Comparison of ENCODE assay signal across 16 mouse cellular contexts in genomic region chr3:104611951-104612350, GRCm38 (mm10). TPM values are rescaled to one million over a fixed set of nuclear protein-coding genes. Genes with fewer than 3 reads are reported as not detected.
DNase-seq lines count a peak whose midpoint lies in the region; ATAC-seq and TF ChIP-seq lines count a peak whose summit lies in the region.
"Had no signal": no experiment of that assay in that cellular context is flagged by ENCODE, and none has a peak within 500 bp of the region (broad histone marks: within the 10 kb centered on the region; RNA-seq: fewer than 3 reads in every experiment).

No protein-coding gene starts in this region.

- no peak overlapping the region for H3K4me3 ChIP-seq in forebrain, postnatal 0 days (ENCODE audit: low read depth, low read length)
- H3K4me3 ChIP-seq in forebrain, embryonic 13.5 days = no peak overlapping the region
- no peak overlapping the region for H3K4me3 ChIP-seq in layer of hippocampus, adult 2 months
- H3K4me3 ChIP-seq: limb, embryonic 13.5 days; stomach, embryonic 15.5 days had no signal

- no peak for DNase-seq in forebrain, postnatal 0 days
- DNase-seq in layer of hippocampus, adult 2 months (ENCODE audit: low spot score in 2 of 2) = no peak
- no peak for DNase-seq in layer of hippocampus, adult 9-11 months
- peak; percentile 48 for DNase-seq in brain, embryonic 14.5 days (ENCODE audit: low read depth)
- peak; percentile 52 to 79 for DNase-seq in kidney, adult 8-10 months
- DNase-seq: adrenal gland, adult 8-10 months; heart, postnatal 36 days; lung, postnatal 14 days; midbrain, embryonic 14.5 days; spleen, adult 18-20 months; thymus, postnatal 14 days had no signal

- H3K9ac ChIP-seq in forebrain, postnatal 0 days = no peak overlapping the region
- no peak overlapping the region for H3K9ac ChIP-seq in forebrain, embryonic 13.5 days
- H3K9ac ChIP-seq: limb, embryonic 13.5 days; stomach, embryonic 15.5 days had no signal

- H3K36me3 ChIP-seq in forebrain, postnatal 0 days (ENCODE audit: insufficient read depth) = no peaks in the 10 kb centered on the region
- no peaks in the 10 kb centered on the region for H3K36me3 ChIP-seq in forebrain, embryonic 13.5 days (ENCODE audit: poor library complexity, severe bottlenecking)
- H3K36me3 ChIP-seq: limb, embryonic 13.5 days; stomach, embryonic 15.5 days had no signal

- no peaks in the 10 kb centered on the region for H3K27me3 ChIP-seq in forebrain, postnatal 0 days (ENCODE audit: insufficient read depth, low read length)
- no peaks in the 10 kb centered on the region for H3K27me3 ChIP-seq in forebrain, embryonic 13.5 days
- H3K27me3 ChIP-seq: limb, embryonic 13.5 days; stomach, embryonic 15.5 days had no signal

- H3K4me2 ChIP-seq in forebrain, postnatal 0 days (ENCODE audit: low read depth) = no peak overlapping the region
- no peak overlapping the region for H3K4me2 ChIP-seq in forebrain, embryonic 13.5 days
- H3K4me2 ChIP-seq: limb, embryonic 13.5 days; stomach, embryonic 15.5 days had no signal

- H3K4me1 ChIP-seq in forebrain, postnatal 0 days (ENCODE audit: insufficient read depth) = 0 out of 2 replicates have a peak, but pooled peaks cover 4% of the 10 kb centered on the region
- H3K4me1 ChIP-seq in forebrain, embryonic 13.5 days = peaks cover 9% of the 10 kb centered on the region; the same call in 1 of the 2 replicates
- H3K4me1 ChIP-seq: stomach, embryonic 15.5 days had no signal

- H3K9me3 ChIP-seq in forebrain, postnatal 0 days (ENCODE audit: low read length) = no peaks in the 10 kb centered on the region
- no peaks in the 10 kb centered on the region for H3K9me3 ChIP-seq in forebrain, embryonic 13.5 days (replicated peaks)
- H3K9me3 ChIP-seq: limb, embryonic 13.5 days; stomach, embryonic 15.5 days had no signal

- TF ChIP-seq CTCF in forebrain, postnatal 0 days (IDR thresholded peaks at IDR 0.05; ENCODE audit: low read depth) = no peak
- no peak for TF ChIP-seq CTCF in layer of hippocampus, adult 2 months (conservative IDR thresholded peaks at IDR 0.05)
- no peak for TF ChIP-seq CTCF in brain, embryonic 14.5 days (IDR thresholded peaks at IDR 0.05; ENCODE audit: borderline replicate concordance, extremely low read depth, insufficient read depth, insufficient read length)

- ATAC-seq in forebrain, postnatal 0 days = peak; percentile 42
- ATAC-seq in forebrain, embryonic 13.5 days = no peak
- no peak for ATAC-seq in megakaryocyte progenitor cell, adult 5-6 weeks (replicated peaks; ENCODE audit: poor library complexity)
- ATAC-seq in megakaryocyte, adult 5-6 weeks (ENCODE audit: poor library complexity, severe bottlenecking) = no peak

- no peak for TF ChIP-seq POLR2A in brain, embryonic 14.5 days (IDR thresholded peaks at IDR 0.05; ENCODE audit: borderline replicate concordance, extremely low read depth, insufficient read depth, insufficient read length, poor library complexity, severe bottlenecking)

- WGBS in forebrain, postnatal 0 days = 46% methylated on average over 3 of the region's 3 CpGs
- WGBS in forebrain, embryonic 13.5 days = 91% methylated on average over 3 of the region's 3 CpGs

- H3K27ac ChIP-seq in forebrain, postnatal 0 days (ENCODE audit: low read depth, low read length) = peak overlapping the region; percentile 10; the same call in 1 of the 2 replicates
- H3K27ac ChIP-seq in forebrain, embryonic 13.5 days = no peak overlapping the region
- peak overlapping the region; percentile 77 for H3K27ac ChIP-seq in layer of hippocampus, adult 2 months
- H3K27ac ChIP-seq: limb, embryonic 13.5 days; stomach, embryonic 15.5 days had no signal

RNA-seq across cellular contexts. Expression of gene Slc16a1, which starts 26.5 kb away (rescaled TPM):
- 32.1 and 33.4 TPM in 2 replicates for total RNA-seq in forebrain, postnatal 0 days (2014; rRNA removed)
- polyA plus RNA-seq in forebrain, postnatal 0 days (2015; fragmentation: Nextera tagmentation; extraction: Ambion mirVana) = 17.4 and 20.2 TPM in 2 replicates
- 18.4 and 19.7 TPM in 2 replicates for polyA plus RNA-seq in forebrain, embryonic 13.5 days (2015; fragmentation: Nextera tagmentation; extraction: Ambion mirVana)
- total RNA-seq in layer of hippocampus, adult 2 months (2021) = 10 to 100 TPM; 20.8 to 22.0 TPM
- 6.7 and 7.3 TPM in 2 replicates for polyA plus RNA-seq in brain, embryonic 14.5 days (2012; rRNA removed)
- total RNA-seq in megakaryocyte progenitor cell, adult 5-6 weeks (2015) = 59.7 and 60.3 TPM in 2 replicates
- 92.8 and 104 TPM in 2 replicates for total RNA-seq in megakaryocyte progenitor cell, adult 5-6 weeks (2017)
- 7.3 and 9.2 TPM in 2 replicates for total RNA-seq in megakaryocyte, adult 5-6 weeks (2015)
- total RNA-seq in megakaryocyte, adult 5-6 weeks (2017) = 10.6 and 12.7 TPM in 2 replicates

Comparison
In these comparisons a context has a peak if more than half of its experiments do, and no peak if none do; other contexts are left out.
1. DNase-seq: peak in brain, embryonic 14.5 days (single experiment) and kidney, adult 8-10 months (2 of 2); none in forebrain, postnatal 0 days (single experiment), layer of hippocampus, adult 2 months (0 of 2) and layer of hippocampus, adult 9-11 months (single experiment).